Mouse (Mus musculus) stomach, postnatal 0 days (tissue): Measurements from ENCODE around the gene Ttc7. TPM values are rescaled to one million over a fixed set of nuclear protein-coding genes. Genes with fewer than 3 reads are reported as not detected.

Source experiments
- ATAC-seq: fragments of 200-750 bp; cut with Nextera tagmentation; 2 replicates; pipeline ENCODE4 v1.8.0; 2017; ENCODE audit not compliant: low FRiP score, low TSS enrichment
- DNase-seq: peaks from one replicate; pipeline ENCODE4 v3.0.0-alpha.2; 2016; ENCODE audit warnings: low spot score
- H3K27ac ChIP-seq: fragments of 300-500 bp; sonication (generic); replicated peaks from 2 replicates; pipeline ENCODE4 v1.5.1; 2014; ENCODE audit warnings: mild to moderate bottlenecking, control low read depth
- H3K27me3 ChIP-seq: fragments of 300-500 bp; sonication (generic); 2 replicates; pipeline ENCODE4 v1.6.1; 2014; ENCODE audit warnings: low read length; ENCODE audit not compliant: control insufficient read depth, insufficient read depth
- H3K36me3 ChIP-seq: fragments of 300-500 bp; sonication (generic); 2 replicates; pipeline ENCODE4 v1.6.1; 2014; ENCODE audit warnings: low read length, mixed read lengths; ENCODE audit not compliant: control insufficient read depth, insufficient read depth
- H3K4me1 ChIP-seq: fragments of 300-500 bp; sonication (generic); replicated peaks from 2 replicates; pipeline ENCODE4 v1.6.1; 2014; ENCODE audit warnings: antibody characterized with exemption; ENCODE audit not compliant: control insufficient read depth, insufficient read depth
- H3K4me2 ChIP-seq: fragments of 300-500 bp; sonication (generic); replicated peaks from 2 replicates; pipeline ENCODE4 v1.6.1; 2014; ENCODE audit warnings: low read depth, mild to moderate bottlenecking, control low read depth, moderate library complexity
- H3K4me3 ChIP-seq: fragments of 300-500 bp; sonication (generic); 2 replicates; pipeline ENCODE4 v1.5.1; 2014; ENCODE audit warnings: low read depth, low read length, control low read depth
- H3K9ac ChIP-seq: fragments of 300-500 bp; sonication (generic); 2 replicates; pipeline ENCODE4 v1.6.1; 2014; ENCODE audit warnings: mild to moderate bottlenecking, low read length, control low read depth, mixed read lengths
- H3K9me3 ChIP-seq: fragments of 300-500 bp; sonication (generic); 2 replicates; pipeline ENCODE4 v1.6.1; 2016; ENCODE audit warnings: low read length; ENCODE audit not compliant: control insufficient read depth
- CTCF ChIP-seq: IDR thresholded peaks from 2 replicates; pipeline ENCODE4 v1.5.1; 2016; ENCODE audit warnings: antibody characterized with exemption, low read depth, mild to moderate bottlenecking, moderate library complexity
- EP300 ChIP-seq: optimal IDR thresholded peaks from 2 replicates; pipeline ENCODE3; 2016; ENCODE audit warnings: antibody characterized with exemption
- WGBS: fragments of 180-500 bp; shearing (Covaris S2); extraction: QIAGEN DNeasy Blood & Tissue Kit; methylation state at CpG from one replicate; pipeline ENCODE4 v1.1.7; 2014; 5-methylcytosine and 5-hydroxymethylcytosine counted together
- polyA plus RNA-seq: library from polyadenylated mRNA; unstranded; fragments of >200 nt; fragmentation: Nextera tagmentation; extraction: Ambion mirVana; gene quantifications from 2 replicates; pipeline ENCODE4 v1.2.1, GENCODE M21; 2015

Gene Ttc7
- polyA plus RNA-seq, 1 experiment from 2014 or later = 21.2 TPM

GRCm38 (mm10) chr17:87309073-87309788 lies 26.5 kb downstream of the Ttc7 start:
- Histone ChIP-seq H3K9ac (no peak overlapping the region), H3K27me3 (no peaks in the 10 kb centered on the region), H3K27ac (peak overlapping the region; percentile 40), H3K4me1 (peaks cover 7% of the 10 kb centered on the region), H3K36me3 (no peaks in the 10 kb centered on the region), H3K4me2 (no peak overlapping the region), H3K4me3 (no peak overlapping the region), H3K9me3 (no peaks in the 10 kb centered on the region)
- WGBS = 68% methylated on average over 12 of the region's 12 CpGs
- DNase-seq (no peak), ATAC-seq (no peak)
- no peak for TF ChIP-seq EP300

GRCm38 (mm10) chr17:87310497-87310896 lies 27.8 kb downstream of the Ttc7 start:
- Histone ChIP-seq H3K36me3 (no peaks in the 10 kb centered on the region), H3K27me3 (no peaks in the 10 kb centered on the region), H3K4me2 (no peak overlapping the region), H3K27ac (no peak overlapping the region), H3K4me3 (no peak overlapping the region), H3K9ac (no peak overlapping the region), H3K4me1 (peaks cover 10% of the 10 kb centered on the region), H3K9me3 (no peaks in the 10 kb centered on the region)
- DNase-seq = no peak
- no peak for TF ChIP-seq CTCF
- TF ChIP-seq EP300 = no peak
- ATAC-seq = no peak
- WGBS = 90% methylated on average over 7 of the region's 7 CpGs

- Histone ChIP-seq H3K27me3 (no peaks in the 10 kb centered on the region), H3K4me1 (peaks cover 10% of the 10 kb centered on the region), H3K9me3 (no peaks in the 10 kb centered on the region), H3K4me2 (no peak overlapping the region), H3K36me3 (no peaks in the 10 kb centered on the region), H3K9ac (no peak overlapping the region), H3K27ac (peak overlapping the region; percentile 75; the same call in 1 of the 2 replicates), H3K4me3 (no peak overlapping the region)
- no peak for TF ChIP-seq EP300
- TF ChIP-seq CTCF = no peak
- ATAC-seq (no peak), DNase-seq (no peak)
- WGBS = 74% methylated on average over 12 of the region's 12 CpGs
Observed at GRCm38 (mm10) chr17:87312351-87312750, 29.7 kb downstream of the Ttc7 start.

- ATAC-seq = peak; percentile 45
- 26% methylated on average over 18 of the region's 18 CpGs for WGBS
Observed at GRCm38 (mm10) chr17:87312924-87313870, 30.5 kb downstream of the Ttc7 start.

GRCm38 (mm10) chr17:87314121-87314520 lies 31.4 kb downstream of the Ttc7 start:
- Histone ChIP-seq H3K4me3 (no peak overlapping the region), H3K36me3 (no peaks in the 10 kb centered on the region), H3K27me3 (no peaks in the 10 kb centered on the region), H3K9me3 (no peaks in the 10 kb centered on the region), H3K27ac (peak overlapping the region; percentile 13; the same call in 1 of the 2 replicates), H3K9ac (peak overlapping the region; percentile 27; the same call in 1 of the 2 replicates), H3K4me2 (no peak overlapping the region), H3K4me1 (peaks cover 10% of the 10 kb centered on the region)
- 70% methylated on average over 8 of the region's 8 CpGs for WGBS
- ATAC-seq (no peak), DNase-seq (no peak)
- TF ChIP-seq CTCF (no peak), EP300 (no peak)

More at GRCm38 (mm10) chr17:87312924-87313870, 30.5 kb downstream of the Ttc7 start:
- H3K27ac ChIP-seq = peak overlapping the region; percentile 75
- H3K9me3 ChIP-seq = no peaks in the 10 kb centered on the region
- peaks cover 10% of the 10 kb centered on the region for H3K4me1 ChIP-seq
- DNase-seq = no peak
- H3K9ac ChIP-seq = peak overlapping the region; percentile 45; the same call in 1 of the 2 replicates
- no peaks in the 10 kb centered on the region for H3K36me3 ChIP-seq
- TF ChIP-seq EP300 (no peak), CTCF (no peak)
- no peak overlapping the region for H3K4me3 ChIP-seq
- H3K27me3 ChIP-seq = no peaks in the 10 kb centered on the region
- peak overlapping the region; percentile 34; the same call in 1 of the 2 replicates for H3K4me2 ChIP-seq
